Mouse (Mus musculus) heart, adult 2 months (tissue): ENCODE data around the gene Depdc5. TPM values are rescaled to one million over a fixed set of nuclear protein-coding genes. Genes with fewer than 3 reads are reported as not detected.
A peak's percentile ranks its signal among the peaks of the same experiment; 100 is the strongest.

Experiments
- DNase-seq, 2 experiments: peaks; one replicate each; pipeline ENCODE4 v3.0.0; 2021
- H3K27ac ChIP-seq: fragments of 200-600 bp; 2 replicates; pipeline ENCODE4 v1.8.1; 2022
- H3K27me3 ChIP-seq: fragments of 200-500 bp; 2 replicates; pipeline ENCODE4 v1.6.1; 2012; ENCODE audit warnings: mild to moderate bottlenecking, low read length, inconsistent platforms, mixed read lengths; ENCODE audit not compliant: control insufficient read depth, insufficient read depth
- H3K36me3 ChIP-seq: fragments of 200-500 bp; 2 replicates; pipeline ENCODE4 v1.6.1; 2012; ENCODE audit warnings: low read length, inconsistent platforms; ENCODE audit not compliant: control insufficient read depth, insufficient read depth
- H3K4me1 ChIP-seq: fragments of 200-500 bp; 2 replicates; pipeline ENCODE4 v1.6.1; 2011; ENCODE audit warnings: low read length; ENCODE audit not compliant: control insufficient read depth, insufficient read depth
- H3K4me3 ChIP-seq: fragments of 200-600 bp; 2 replicates; pipeline ENCODE4 v1.8.1; 2022
- H3K79me2 ChIP-seq: fragments of 200-500 bp; replicated peaks from 2 replicates; pipeline ENCODE4 v1.6.1; 2012; ENCODE audit warnings: mild to moderate bottlenecking, inconsistent platforms, low read length, moderate library complexity, mixed read lengths; ENCODE audit not compliant: control insufficient read depth, insufficient read depth
- H3K9ac ChIP-seq: fragments of 200-500 bp; 2 replicates; pipeline ENCODE4 v1.6.1; 2012; ENCODE audit warnings: low read depth, mild to moderate bottlenecking, control low read depth, inconsistent platforms, low read length, mixed read lengths
- CTCF ChIP-seq: fragments of 200-600 bp; IDR thresholded peaks from 2 replicates; pipeline ENCODE4 v1.8.1; 2022; ENCODE audit warnings: antibody characterized with exemption, mild to moderate bottlenecking, moderate library complexity
- EP300 ChIP-seq: fragments of 200-500 bp; IDR thresholded peaks from 2 replicates; pipeline ENCODE4 v1.6.1; 2011; ENCODE audit warnings: low read depth, low read length, control low read depth; ENCODE audit not compliant: insufficient read depth
- POLR2A ChIP-seq: fragments of 200-500 bp; IDR thresholded peaks from 2 replicates; pipeline ENCODE4 v1.6.1; 2011; ENCODE audit warnings: mild to moderate bottlenecking, low read depth, low read length, control low read depth; ENCODE audit not compliant: insufficient read depth
- WGBS: fragments of 180-500 bp; shearing (Covaris S2); methylation state at CpG from one replicate; pipeline ENCODE4 v1.1.7; 2018; 5-methylcytosine and 5-hydroxymethylcytosine counted together
- intact Hi-C: fragments of 180-260 bp; cut with DNase I; formaldehyde crosslinking; loops from one replicate; pipeline ENCODE4 v1.15.1; 2025
- polyA plus RNA-seq: library from polyadenylated mRNA; depleted of rRNA; stranded (reverse); fragments of >200 nt; gene quantifications from 2 replicates; pipeline ENCODE4 v1.2.3, GENCODE M21; 2012
- total RNA-seq, 2 experiments: library from RNA; stranded (reverse); gene quantifications; 2 replicates each; pipeline ENCODE4 v1.2.3; 2021

Gene Depdc5
- total and polyA plus RNA-seq, 3 experiments = 7.6 to 22.3 (median 17.5) TPM

GRCm38 (mm10) chr5:32985379-32985778, 121.9 kb downstream of the Depdc5 start:
- Histone ChIP-seq H3K9ac (no peak overlapping the region), H3K4me3 (no peak overlapping the region), H3K4me1 (no peaks in the 10 kb centered on the region), H3K36me3 (no peaks in the 10 kb centered on the region), H3K27ac (no peak overlapping the region), H3K27me3 (no peaks in the 10 kb centered on the region), H3K79me2 (no peaks in the 10 kb centered on the region)
- WGBS = 89% methylated on average over 1 of the region's 1 CpGs
- DNase-seq = no peak
- TF ChIP-seq CTCF = no peak
- no peak for TF ChIP-seq EP300
- TF ChIP-seq POLR2A = no peak
- intact Hi-C loops = no loop called here

- no peak for DNase-seq
- Histone ChIP-seq H3K4me1 (no peaks in the 10 kb centered on the region; the same call in 1 of the 2 replicates), H3K79me2 (no peaks in the 10 kb centered on the region), H3K36me3 (no peaks in the 10 kb centered on the region), H3K4me3 (no peak overlapping the region), H3K27me3 (no peaks in the 10 kb centered on the region), H3K9ac (no peak overlapping the region), H3K27ac (no peak overlapping the region)
- TF ChIP-seq CTCF = no peak
- no peak for TF ChIP-seq EP300
- TF ChIP-seq POLR2A = no peak
- intact Hi-C loops = no loop called here
- WGBS = 76% methylated on average over 1 of the region's 1 CpGs
Observed at GRCm38 (mm10) chr5:32987873-32988272, 124.4 kb downstream of the Depdc5 start.

- 45% methylated on average over 13 of the region's 13 CpGs for WGBS
- Histone ChIP-seq H3K4me3 (no peak overlapping the region), H3K4me1 (peaks cover 3% of the 10 kb centered on the region; the same call in 1 of the 2 replicates), H3K79me2 (no peaks in the 10 kb centered on the region), H3K9ac (peak overlapping the region; percentile 65), H3K27ac (peak overlapping the region; percentile 36), H3K27me3 (no peaks in the 10 kb centered on the region), H3K36me3 (no peaks in the 10 kb centered on the region)
- intact Hi-C loops = no loop called here
- peak; percentile 49; the same call in 1 of the 2 replicates for TF ChIP-seq POLR2A
- no peak for TF ChIP-seq CTCF
- DNase-seq = no peak
Observed at GRCm38 (mm10) chr5:32989959-32990640, 126.6 kb downstream of the Depdc5 start.

- H3K27me3 ChIP-seq = no peaks in the 10 kb centered on the region
- intact Hi-C loops = loop anchor here (1.0 kb wide), 1 partner anchor 42 kb away; no protein-coding TSS in a partner anchor
- H3K36me3 ChIP-seq = no peaks in the 10 kb centered on the region
- H3K9ac ChIP-seq = peak overlapping the region; percentile 65
- no peaks in the 10 kb centered on the region for H3K79me2 ChIP-seq
- peak overlapping the region; percentile 36; the same call in 1 of the 2 replicates for H3K27ac ChIP-seq
- DNase-seq = peak; percentile 47 to 62
- 45% methylated on average over 8 of the region's 8 CpGs for WGBS
- TF ChIP-seq EP300 = peak; percentile 66; the same call in 1 of the 2 replicates
- peak; percentile 62 for TF ChIP-seq CTCF
- TF ChIP-seq POLR2A = 0 out of 2 replicates have a peak, but pooled peaks have one; percentile 48
- H3K4me1 ChIP-seq = peaks cover 3% of the 10 kb centered on the region
- H3K4me3 ChIP-seq = 0 out of 2 replicates have a peak overlapping the region, but pooled peaks have one; percentile 3
Observed at GRCm38 (mm10) chr5:32991152-32991551, 127.7 kb downstream of the Depdc5 start.

- no peak overlapping the region for H3K9ac ChIP-seq
- TF ChIP-seq CTCF = no peak
Observed at GRCm38 (mm10) chr5:32994471-32994870, 131.0 kb downstream of the Depdc5 start.

GRCm38 (mm10) chr5:32995756-32996155, 132.3 kb downstream of the Depdc5 start:
- peaks cover 3% of the 10 kb centered on the region for H3K4me1 ChIP-seq
- H3K79me2 ChIP-seq = no peaks in the 10 kb centered on the region
- no peak overlapping the region for H3K4me3 ChIP-seq
- intact Hi-C loops = no loop called here
- peak in 1 of 2 experiments; percentile 19 for DNase-seq
- H3K27me3 ChIP-seq = no peaks in the 10 kb centered on the region
- TF ChIP-seq POLR2A = no peak
- no peak for TF ChIP-seq EP300
- no peak for TF ChIP-seq CTCF
- H3K36me3 ChIP-seq = no peaks in the 10 kb centered on the region
- 68% methylated on average over 4 of the region's 4 CpGs for WGBS
- no peak overlapping the region for H3K9ac ChIP-seq
- no peak overlapping the region for H3K27ac ChIP-seq

More at GRCm38 (mm10) chr5:32994471-32994870, 131.0 kb downstream of the Depdc5 start:
- WGBS = 43% methylated on average over 2 of the region's 2 CpGs
- Histone ChIP-seq H3K36me3 (no peaks in the 10 kb centered on the region), H3K27me3 (no peaks in the 10 kb centered on the region), H3K27ac (no peak overlapping the region), H3K4me1 (peaks cover 3% of the 10 kb centered on the region), H3K79me2 (no peaks in the 10 kb centered on the region), H3K4me3 (no peak overlapping the region)
- intact Hi-C loops = no loop called here
- no peak for DNase-seq
